In genomic region chr4:47091493-47092386, GRCm38 (mm10) we compare ENCODE assay signal across 8 mouse cellular contexts. TPM values are rescaled to one million over a fixed set of nuclear protein-coding genes. Genes with fewer than 3 reads are reported as not detected.
DNase-seq lines count a peak whose midpoint lies in the region; ATAC-seq lines count a peak whose summit lies in the region.

TSS of gene Galnt12 (plus strand) at chr4:47091909.

- peak; percentile 84 for ATAC-seq in forebrain, embryonic 16.5 days
- ATAC-seq in kidney, embryonic 14.5 days (ENCODE audit: low FRiP score, low TSS enrichment) = peak; percentile 74

- H3K36me3 ChIP-seq in forebrain, embryonic 16.5 days (ENCODE audit: control insufficient read depth, insufficient read depth) = no peaks in the 10 kb centered on the region
- no peaks in the 10 kb centered on the region for H3K36me3 ChIP-seq in kidney, embryonic 14.5 days (ENCODE audit: control insufficient read depth, insufficient read depth, low read length)

- peak within 1 kb of the TSS; percentile 74 for H3K9ac ChIP-seq in forebrain, embryonic 16.5 days (replicated peaks; ENCODE audit: low read depth, low read length)
- peak within 1 kb of the TSS; percentile 58 for H3K9ac ChIP-seq in kidney, embryonic 14.5 days (ENCODE audit: low read depth, low read length)

- H3K9me3 ChIP-seq in forebrain, embryonic 16.5 days (ENCODE audit: control insufficient read depth, low read length) = no peaks in the 10 kb centered on the region
- no peaks in the 10 kb centered on the region for H3K9me3 ChIP-seq in kidney, embryonic 14.5 days (ENCODE audit: control insufficient read depth, low read length)

- peak; percentile 27 for DNase-seq in kidney, adult 18-20 months
- DNase-seq in kidney, adult 8-10 months = no peak
- peak; percentile 30 for DNase-seq in adrenal gland, postnatal 10 days
- DNase-seq in lung, postnatal 10 days = peak; percentile 11
- peak; percentile 37 for DNase-seq in right cerebral cortex, postnatal 14 days
- no peak for DNase-seq in urinary bladder, adult 2 months (ENCODE audit: low spot score)

- peak within 1 kb of the TSS; percentile 72 for H3K4me3 ChIP-seq in forebrain, embryonic 16.5 days (replicated peaks; ENCODE audit: low read length)
- H3K4me3 ChIP-seq in kidney, embryonic 14.5 days (ENCODE audit: low read length) = peak within 1 kb of the TSS; percentile 71

- WGBS in forebrain, embryonic 16.5 days = 2% methylated on average over 49 of the region's 74 CpGs
- WGBS in kidney, embryonic 14.5 days = 2% methylated on average over 47 of the region's 74 CpGs

- no peak within 1 kb of the TSS for H3K27ac ChIP-seq in forebrain, embryonic 16.5 days (ENCODE audit: low read length)
- H3K27ac ChIP-seq in kidney, embryonic 14.5 days (ENCODE audit: low read depth, low read length) = no peak within 1 kb of the TSS

- peaks cover 8% of the 10 kb centered on the region for H3K4me1 ChIP-seq in forebrain, embryonic 16.5 days (replicated peaks; ENCODE audit: control insufficient read depth, insufficient read depth, low read length)
- H3K4me1 ChIP-seq in kidney, embryonic 14.5 days (ENCODE audit: control insufficient read depth, insufficient read depth, low read length) = 0 out of 2 replicates have a peak, but pooled peaks cover 5% of the 10 kb centered on the region

- H3K4me2 ChIP-seq in forebrain, embryonic 16.5 days (ENCODE audit: low read length) = peak within 1 kb of the TSS; percentile 94
- H3K4me2 ChIP-seq in kidney, embryonic 14.5 days (replicated peaks; ENCODE audit: low read depth, low read length) = peak within 1 kb of the TSS; percentile 99

- H3K27me3 ChIP-seq in forebrain, embryonic 16.5 days (replicated peaks; ENCODE audit: control insufficient read depth, insufficient read depth, low read length) = peaks cover 11% of the 10 kb centered on the region
- H3K27me3 ChIP-seq in kidney, embryonic 14.5 days (ENCODE audit: control insufficient read depth, insufficient read depth, low read length) = peaks cover 15% of the 10 kb centered on the region

RNA-seq across cellular contexts. Expression of gene Galnt12, which starts in this region (rescaled TPM):
- total RNA-seq in adrenal gland, postnatal 10 days (2021) = 1 to 10 TPM; 1.1 to 2.2 TPM
- 0.50 and 0.85 TPM in 2 replicates for polyA plus RNA-seq in forebrain, embryonic 16.5 days (2015; fragmentation: Nextera tagmentation; extraction: Ambion mirVana)
- 7.0 and 10.0 TPM in 2 replicates for polyA plus RNA-seq in kidney, embryonic 14.5 days (2014; fragmentation: Nextera tagmentation; extraction: Ambion mirVana)
- 3.7 and 3.9 TPM in 2 replicates for polyA plus RNA-seq in urinary bladder, adult 2 months (2012; rRNA removed)

Comparison
In these comparisons a context has a peak if more than half of its experiments do, and no peak if none do; other contexts are left out.
1. DNase-seq: peak in kidney, adult 18-20 months (single experiment), adrenal gland, postnatal 10 days (single experiment), lung, postnatal 10 days (single experiment) and right cerebral cortex, postnatal 14 days (single experiment); none in kidney, adult 8-10 months (0 of 2) and urinary bladder, adult 2 months (single experiment).
2. Peak in ATAC-seq, H3K4me3 ChIP-seq, H3K9ac ChIP-seq and H3K4me2 ChIP-seq in forebrain, embryonic 16.5 days; RNA of the gene not detected or under 1 TPM.